Mouse (Mus musculus): ENCODE data around the gene Pum2. TPM values are rescaled to one million over a fixed set of nuclear protein-coding genes. Genes with fewer than 3 reads are reported as not detected.
"Not testable (repeated sequence)": the region's sequence is repeated elsewhere in the genome, so short reads cannot be mapped to it uniquely, and the experiment has no call there.

The Pum2 gene
- polyA plus RNA-seq, 1 experiment: 218 TPM

- H3K27ac ChIP-seq (ENCODE audit: insufficient read depth, low read depth, low read length): no peak overlapping the region
- no peak for TF ChIP-seq POLR2A (IDR thresholded peaks at IDR 0.05; ENCODE audit: insufficient read depth, low read depth, low read length)
- no peak for TF ChIP-seq CTCF (IDR thresholded peaks at IDR 0.05; ENCODE audit: insufficient read depth, low read depth, low read length)
- WGBS: 18% methylated on average over 6 of the region's 6 CpGs
- peaks cover 1% of the 10 kb centered on the region; the same call in 1 of the 2 replicates for H3K4me1 ChIP-seq (ENCODE audit: control insufficient read depth, insufficient read depth, low read length)
- H3K4me3 ChIP-seq (ENCODE audit: insufficient read depth, low read depth, low read length): no peak overlapping the region
Observed at GRCm38 (mm10) chr12:8676341-8676740, 2.4 kb downstream of the Pum2 start.

DNA sequence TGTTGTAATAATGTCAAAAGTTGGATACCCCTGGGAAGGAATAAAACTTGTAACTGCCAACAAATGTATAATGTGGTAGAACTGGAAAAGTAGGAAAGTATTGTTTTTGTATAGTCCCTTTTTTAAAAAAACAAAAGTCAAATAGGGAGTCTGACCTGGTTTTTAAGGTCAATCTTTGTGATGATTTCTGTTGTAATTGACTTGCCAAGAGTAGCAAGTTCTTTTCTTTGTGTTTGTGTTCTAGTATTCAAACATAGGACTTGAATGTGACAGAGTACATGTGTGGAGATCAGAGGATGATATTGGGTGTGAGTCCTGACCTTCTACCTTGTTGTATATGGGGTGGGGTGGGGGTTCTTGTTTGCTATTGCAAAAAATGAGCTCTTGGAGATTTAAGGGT lies 4.0 kb downstream of the Pum2 start:
- Histone ChIP-seq H3K27ac (ENCODE audit: insufficient read depth, low read depth, low read length) (no peak overlapping the region), H3K4me3 (ENCODE audit: insufficient read depth, low read depth, low read length) (no peak overlapping the region), H3K4me1 (ENCODE audit: control insufficient read depth, insufficient read depth, low read length) (peaks cover 2% of the 10 kb centered on the region; the same call in 1 of the 2 replicates)
- TF ChIP-seq CTCF (IDR thresholded peaks at IDR 0.05; ENCODE audit: insufficient read depth, low read depth, low read length): no peak
- TF ChIP-seq POLR2A (IDR thresholded peaks at IDR 0.05; ENCODE audit: insufficient read depth, low read depth, low read length): no peak

DNA sequence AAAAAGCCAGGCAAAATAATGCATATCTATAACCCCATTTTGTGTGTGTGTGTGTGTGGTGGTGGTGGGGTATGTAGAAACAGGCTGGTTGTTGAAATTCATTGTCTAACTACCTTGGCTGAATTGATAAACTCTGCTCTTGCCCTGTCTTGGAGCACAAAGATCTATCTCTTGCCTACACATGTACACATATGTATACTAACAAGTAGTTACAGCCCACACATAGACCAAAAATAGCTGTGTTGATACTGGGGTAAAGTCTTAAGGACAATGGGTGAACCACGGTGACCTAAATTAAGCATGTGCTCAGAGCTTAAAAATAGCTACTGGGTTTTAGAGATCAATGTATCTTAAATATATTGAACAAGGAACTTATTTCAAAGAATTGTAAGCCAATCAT lies 10.3 kb downstream of the Pum2 start:
- TF ChIP-seq POLR2A (IDR thresholded peaks at IDR 0.05; ENCODE audit: insufficient read depth, low read depth, low read length): no peak
- no peak for TF ChIP-seq CTCF (IDR thresholded peaks at IDR 0.05; ENCODE audit: insufficient read depth, low read depth, low read length)
- WGBS: 17% methylated on average over 1 of the region's 1 CpGs
- Histone ChIP-seq H3K4me1 (ENCODE audit: control insufficient read depth, insufficient read depth, low read length) (peaks cover 6% of the 10 kb centered on the region), H3K27ac (ENCODE audit: insufficient read depth, low read depth, low read length) (no peak overlapping the region), H3K4me3 (ENCODE audit: insufficient read depth, low read depth, low read length) (no peak overlapping the region)

- Histone ChIP-seq H3K4me1 (ENCODE audit: control insufficient read depth, insufficient read depth, low read length) (peaks cover 6% of the 10 kb centered on the region), H3K27ac (ENCODE audit: insufficient read depth, low read depth, low read length) (peak overlapping the region; percentile 29; the same call in 1 of the 2 replicates), H3K4me3 (ENCODE audit: insufficient read depth, low read depth, low read length) (no peak overlapping the region)
- 91% methylated on average over 3 of the region's 3 CpGs for WGBS
- TF ChIP-seq CTCF (IDR thresholded peaks at IDR 0.05; ENCODE audit: insufficient read depth, low read depth, low read length) (no peak), POLR2A (IDR thresholded peaks at IDR 0.05; ENCODE audit: insufficient read depth, low read depth, low read length) (no peak)
Observed at GRCm38 (mm10) chr12:8685036-8685435, 11.1 kb downstream of the Pum2 start.

GRCm38 (mm10) chr12:8689882-8690281 lies 15.9 kb downstream of the Pum2 start:
- H3K4me1 ChIP-seq (ENCODE audit: control insufficient read depth, insufficient read depth, low read length); H3K27ac ChIP-seq (ENCODE audit: insufficient read depth, low read depth, low read length); H3K4me3 ChIP-seq (ENCODE audit: insufficient read depth, low read depth, low read length): not testable (repeated sequence)
- 100% methylated on average over 2 of the region's 3 CpGs for WGBS

GRCm38 (mm10) chr12:8698895-8699294 lies 25.0 kb downstream of the Pum2 start:
- no peaks in the 10 kb centered on the region for H3K4me1 ChIP-seq (ENCODE audit: control insufficient read depth, insufficient read depth, low read length)
- H3K4me3 ChIP-seq (ENCODE audit: insufficient read depth, low read depth, low read length): no peak overlapping the region
- no peak overlapping the region for H3K27ac ChIP-seq (ENCODE audit: insufficient read depth, low read depth, low read length)
- TF ChIP-seq POLR2A (IDR thresholded peaks at IDR 0.05; ENCODE audit: insufficient read depth, low read depth, low read length) (no peak), CTCF (IDR thresholded peaks at IDR 0.05; ENCODE audit: insufficient read depth, low read depth, low read length) (no peak)
- WGBS: 50% methylated on average over 2 of the region's 2 CpGs

DNA sequence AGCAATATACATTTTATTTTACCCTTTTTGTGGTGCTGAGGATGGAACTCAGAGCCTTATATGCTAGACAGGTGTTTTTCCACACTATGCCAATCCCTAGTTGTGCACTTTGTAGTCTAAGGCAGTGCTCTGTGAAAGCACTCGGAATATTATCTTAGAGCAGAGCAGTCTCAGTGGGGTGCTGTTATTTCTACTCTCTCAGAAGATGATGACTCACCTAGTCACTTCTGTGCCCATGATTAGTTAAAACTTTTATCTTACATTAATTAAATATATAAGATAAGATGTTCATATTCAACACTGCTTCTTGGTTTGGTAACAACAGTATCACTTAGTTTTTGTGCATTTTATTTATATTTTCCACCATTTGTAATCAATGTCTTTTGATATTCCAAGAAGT lies 30.1 kb downstream of the Pum2 start:
- Histone ChIP-seq H3K4me1 (ENCODE audit: control insufficient read depth, insufficient read depth, low read length) (no peaks in the 10 kb centered on the region), H3K27ac (ENCODE audit: insufficient read depth, low read depth, low read length) (no peak overlapping the region), H3K4me3 (ENCODE audit: insufficient read depth, low read depth, low read length) (no peak overlapping the region)
- 27% methylated on average over 1 of the region's 1 CpGs for WGBS
- TF ChIP-seq POLR2A (IDR thresholded peaks at IDR 0.05; ENCODE audit: insufficient read depth, low read depth, low read length): no peak
- no peak for TF ChIP-seq CTCF (IDR thresholded peaks at IDR 0.05; ENCODE audit: insufficient read depth, low read depth, low read length)

DNA sequence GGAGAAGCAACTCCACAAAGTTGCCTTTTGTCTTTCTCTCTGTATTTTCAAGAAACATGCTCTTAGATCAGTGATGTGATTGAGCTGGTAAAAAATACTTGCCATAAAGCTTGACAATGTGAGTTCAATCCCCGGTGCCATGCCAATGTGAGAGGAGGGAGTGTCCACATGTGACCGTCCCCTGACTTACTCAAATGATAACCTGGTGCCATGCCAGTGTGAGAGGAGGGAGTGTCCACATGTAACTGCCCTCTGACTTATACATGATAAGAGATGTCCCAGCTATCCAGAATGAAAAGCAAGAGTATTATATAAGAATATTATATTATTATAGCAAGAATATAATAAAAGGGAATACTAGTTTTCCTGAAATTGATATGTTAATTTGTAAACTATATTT lies 34.9 kb downstream of the Pum2 start:
- TF ChIP-seq CTCF (IDR thresholded peaks at IDR 0.05; ENCODE audit: insufficient read depth, low read depth, low read length) (no peak), POLR2A (IDR thresholded peaks at IDR 0.05; ENCODE audit: insufficient read depth, low read depth, low read length) (no peak)
- Histone ChIP-seq H3K4me3 (ENCODE audit: insufficient read depth, low read depth, low read length) (no peak overlapping the region), H3K27ac (ENCODE audit: insufficient read depth, low read depth, low read length) (no peak overlapping the region), H3K4me1 (ENCODE audit: control insufficient read depth, insufficient read depth, low read length) (no peaks in the 10 kb centered on the region)
- WGBS: 91% methylated on average over 2 of the region's 2 CpGs

DNA sequence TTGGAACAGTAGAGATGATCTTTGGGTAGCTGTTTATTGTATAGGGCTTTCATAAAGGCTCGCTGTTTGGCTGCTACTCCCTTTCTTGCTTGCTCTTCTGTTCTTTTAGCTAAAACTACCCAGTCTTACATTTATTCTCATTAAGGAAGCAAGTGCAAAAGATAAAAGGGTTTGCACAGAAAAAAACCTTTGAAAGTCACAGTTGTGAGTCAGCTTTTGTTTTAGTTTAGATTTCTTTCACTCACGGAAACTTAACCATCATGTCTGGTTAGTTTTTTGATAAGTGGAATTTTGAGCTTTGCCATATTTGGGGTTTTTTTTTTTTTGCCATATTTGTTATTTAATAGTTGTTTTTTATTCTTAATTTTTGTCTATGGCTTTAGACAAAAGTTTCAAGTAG lies 38.7 kb downstream of the Pum2 start:
- Histone ChIP-seq H3K4me1 (ENCODE audit: control insufficient read depth, insufficient read depth, low read length) (no peaks in the 10 kb centered on the region), H3K4me3 (ENCODE audit: insufficient read depth, low read depth, low read length) (no peak overlapping the region), H3K27ac (ENCODE audit: insufficient read depth, low read depth, low read length) (no peak overlapping the region)
- TF ChIP-seq POLR2A (IDR thresholded peaks at IDR 0.05; ENCODE audit: insufficient read depth, low read depth, low read length): no peak
- TF ChIP-seq CTCF (IDR thresholded peaks at IDR 0.05; ENCODE audit: insufficient read depth, low read depth, low read length): no peak
- WGBS: 73% methylated on average over 2 of the region's 2 CpGs

- TF ChIP-seq CTCF (IDR thresholded peaks at IDR 0.05; ENCODE audit: insufficient read depth, low read depth, low read length) (no peak), POLR2A (IDR thresholded peaks at IDR 0.05; ENCODE audit: insufficient read depth, low read depth, low read length) (no peak)
- 92% methylated on average over 1 of the region's 1 CpGs for WGBS
- Histone ChIP-seq H3K4me1 (ENCODE audit: control insufficient read depth, insufficient read depth, low read length) (no peaks in the 10 kb centered on the region), H3K27ac (ENCODE audit: insufficient read depth, low read depth, low read length) (no peak overlapping the region), H3K4me3 (ENCODE audit: insufficient read depth, low read depth, low read length) (no peak overlapping the region)
Observed at GRCm38 (mm10) chr12:8716093-8716492, 42.2 kb downstream of the Pum2 start.
